Mouse (Mus musculus): ENCODE data around the gene H2-Eb1.
"Not testable (repeated sequence)": the region's sequence is repeated elsewhere in the genome, so short reads cannot be mapped to it uniquely, and the experiment has no call there.

H2-Eb1 gene

DNA sequence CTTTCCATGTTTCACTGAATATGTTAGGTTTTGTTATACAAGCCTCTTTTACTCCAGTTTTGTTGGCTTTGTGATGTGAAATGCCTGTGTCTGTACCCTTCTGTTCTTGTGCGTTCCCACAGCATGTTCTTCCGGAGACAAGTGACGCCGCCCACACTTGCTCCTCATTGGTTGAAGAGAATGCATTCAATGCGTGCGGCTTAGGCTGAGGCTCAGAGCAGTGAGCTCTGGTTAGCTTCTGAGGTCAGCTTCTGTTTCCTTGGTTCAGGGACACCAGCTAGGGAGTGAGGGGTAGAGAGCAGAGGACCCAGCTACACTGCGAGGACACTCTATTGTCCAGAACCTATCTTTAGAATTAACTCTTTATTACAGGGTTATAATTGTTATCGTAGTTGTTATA lies 14.1 kb upstream of the H2-Eb1 start:
- peak; percentile 69 for DNase-seq (ENCODE audit: low read depth)

DNA sequence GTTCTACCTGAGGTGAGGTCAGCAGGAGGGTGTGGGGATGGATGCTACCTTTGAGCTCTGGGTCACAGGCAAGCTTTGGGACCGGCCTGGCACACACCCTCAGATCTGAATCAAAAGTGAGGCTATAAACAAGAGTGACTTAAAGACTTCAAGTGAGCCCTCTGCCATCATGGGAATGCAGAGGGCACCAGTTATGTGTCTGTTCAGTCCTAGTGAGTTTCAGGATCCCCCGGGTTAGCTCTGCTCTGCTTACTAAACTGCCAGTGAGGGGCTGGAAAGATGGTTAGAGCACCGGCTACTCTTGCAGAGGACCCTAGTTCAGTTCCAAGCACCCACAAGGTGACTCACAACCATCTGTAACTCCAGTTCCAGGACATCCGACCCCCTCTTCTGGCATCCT lies 13.1 kb upstream of the H2-Eb1 start:
- DNase-seq (ENCODE audit: low read depth), result no peak

DNA sequence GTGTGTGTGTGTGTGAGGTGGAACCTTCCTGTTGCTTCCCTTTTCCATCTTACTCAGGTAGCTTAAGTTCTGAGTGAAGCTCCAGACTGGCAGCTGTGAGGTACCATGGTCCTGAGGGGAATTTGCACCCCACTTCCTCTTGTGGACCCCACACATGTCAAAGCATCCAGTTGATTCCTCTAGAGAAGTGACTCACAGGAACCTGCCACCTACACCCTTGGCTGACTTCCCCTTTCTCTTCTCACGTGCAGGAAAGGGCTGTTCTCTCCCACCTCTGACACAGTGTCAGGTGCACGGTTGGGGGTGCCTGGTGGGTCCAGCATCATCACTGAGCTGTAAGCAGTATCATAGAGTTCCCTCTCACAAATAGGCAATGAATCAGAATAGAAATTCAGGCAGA lies 12.1 kb upstream of the H2-Eb1 start:
- no peak for DNase-seq (ENCODE audit: low read depth)

DNA sequence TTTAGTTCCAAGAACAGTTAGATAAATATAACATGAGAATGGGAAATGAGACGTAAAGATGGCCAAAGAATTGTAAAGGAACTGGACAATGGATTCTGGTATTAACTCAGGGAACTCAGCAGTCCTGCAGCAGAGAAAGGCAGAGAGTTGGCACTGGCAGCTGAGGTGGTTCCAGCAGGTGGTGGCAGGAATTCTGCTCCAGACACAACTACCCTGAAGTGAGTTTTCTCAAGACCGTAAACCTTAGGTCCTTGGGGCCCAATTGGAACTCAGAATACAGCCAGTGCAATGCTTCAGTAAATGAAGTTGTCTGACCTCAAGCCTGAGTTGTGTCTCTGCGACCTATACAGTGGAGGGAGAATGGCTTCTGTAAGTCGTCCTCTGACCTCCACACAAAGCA lies 11.4 kb upstream of the H2-Eb1 start:
- no peak for DNase-seq (ENCODE audit: low read depth)

DNA sequence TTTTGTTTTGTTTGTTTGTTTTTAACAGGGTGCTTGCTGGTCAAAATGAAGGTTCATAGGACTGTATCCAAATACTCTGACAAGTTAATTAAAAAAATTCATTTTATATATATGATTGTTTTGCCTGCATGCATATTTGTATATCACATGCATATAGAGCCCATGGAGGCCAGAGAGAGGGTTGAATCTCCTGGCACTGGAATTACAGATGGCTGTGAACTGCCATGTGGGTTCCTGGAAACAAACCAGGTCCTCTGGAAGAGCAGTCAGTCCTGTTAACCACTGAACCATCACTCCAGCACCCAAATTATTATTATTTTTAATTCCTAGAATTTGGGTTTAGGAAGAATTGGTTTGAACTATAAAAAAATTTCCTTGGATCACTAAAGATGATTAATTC lies 10.4 kb upstream of the H2-Eb1 start:
- no peak for DNase-seq (ENCODE audit: low read depth)

DNA sequence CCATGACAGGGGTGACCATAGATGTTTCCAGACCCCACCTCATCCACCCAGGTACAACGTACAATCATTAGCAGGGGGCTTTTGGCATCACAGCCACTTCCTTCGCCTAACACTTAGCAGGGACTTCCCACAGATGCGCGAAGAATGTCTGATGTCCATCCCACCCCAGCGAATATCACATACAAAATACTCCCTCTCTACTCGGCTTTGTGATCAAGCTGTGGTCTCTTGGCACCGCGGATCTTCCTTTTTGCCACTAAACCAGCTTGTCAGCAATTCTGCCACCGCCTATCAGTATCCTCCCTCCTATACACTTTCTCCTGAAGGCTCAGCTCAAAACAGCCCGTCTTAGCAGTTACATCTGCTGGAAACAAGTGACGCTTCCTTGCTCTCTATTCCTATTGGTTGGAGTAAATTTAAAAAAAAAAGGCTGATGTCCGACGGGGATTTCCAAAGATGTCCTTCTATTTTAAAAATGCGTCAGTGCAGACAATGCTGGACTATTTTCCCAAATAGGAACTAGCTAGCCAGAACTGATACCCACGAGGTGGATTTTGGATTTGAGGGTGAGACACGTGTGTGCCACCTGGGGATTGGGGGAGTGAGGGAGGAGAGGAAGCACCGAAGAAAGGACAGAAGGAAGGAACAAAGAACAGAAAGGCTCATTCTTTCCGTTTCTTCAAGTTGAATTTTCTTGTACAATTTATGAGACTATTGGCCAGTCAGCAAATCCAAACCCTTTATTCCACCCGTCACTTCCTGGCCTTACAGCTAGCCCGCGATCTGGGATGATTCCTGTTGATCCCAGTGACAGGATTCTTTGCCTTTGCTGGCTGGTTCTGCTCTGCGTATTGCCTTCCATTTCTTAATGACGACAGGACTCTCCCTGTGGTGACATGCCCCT lies 9.5 kb upstream of the H2-Eb1 start:
- peak; percentile 39 for DNase-seq (ENCODE audit: low read depth)

DNA sequence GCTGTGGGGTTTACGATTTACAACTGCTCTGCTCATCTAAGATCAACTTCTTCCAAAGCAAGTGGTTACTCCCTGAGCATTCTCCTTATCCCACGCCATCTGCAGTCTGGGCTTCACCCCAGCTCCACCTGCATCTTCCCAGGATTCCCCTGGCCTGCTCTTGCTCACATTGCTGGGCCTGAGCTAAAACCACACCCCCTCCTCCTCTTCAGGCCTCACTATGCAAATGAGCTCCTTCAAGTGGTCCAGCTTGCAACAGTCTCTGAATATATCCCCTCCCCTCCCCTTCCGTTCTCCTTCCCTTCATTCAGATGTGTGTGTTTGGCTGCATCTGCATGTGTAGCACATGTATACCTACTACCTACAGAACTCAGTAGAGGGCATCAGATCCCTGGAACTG lies 6.3 kb upstream of the H2-Eb1 start:
- no peak for DNase-seq (ENCODE audit: low read depth)

DNA sequence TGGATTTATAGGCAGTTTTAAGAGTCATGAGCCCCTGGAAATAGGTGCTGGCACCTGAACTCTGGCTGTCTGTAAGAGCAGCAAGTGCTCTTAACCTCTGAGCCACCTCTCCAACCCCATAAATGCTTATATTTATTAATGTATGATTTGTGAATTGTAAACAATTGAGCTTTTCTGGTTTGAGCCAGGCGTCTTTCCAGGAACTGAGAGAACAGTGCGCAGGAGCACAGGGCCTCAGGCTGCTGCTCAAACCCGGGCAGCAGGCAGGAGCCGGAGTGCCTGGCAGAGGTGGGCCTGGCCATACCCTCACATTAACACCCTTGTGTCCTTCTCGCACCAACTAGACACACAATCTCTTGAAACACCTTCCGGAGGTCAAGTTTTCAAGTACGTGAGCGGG lies 5.6 kb upstream of the H2-Eb1 start:
- no peak for DNase-seq (ENCODE audit: low read depth)

DNA sequence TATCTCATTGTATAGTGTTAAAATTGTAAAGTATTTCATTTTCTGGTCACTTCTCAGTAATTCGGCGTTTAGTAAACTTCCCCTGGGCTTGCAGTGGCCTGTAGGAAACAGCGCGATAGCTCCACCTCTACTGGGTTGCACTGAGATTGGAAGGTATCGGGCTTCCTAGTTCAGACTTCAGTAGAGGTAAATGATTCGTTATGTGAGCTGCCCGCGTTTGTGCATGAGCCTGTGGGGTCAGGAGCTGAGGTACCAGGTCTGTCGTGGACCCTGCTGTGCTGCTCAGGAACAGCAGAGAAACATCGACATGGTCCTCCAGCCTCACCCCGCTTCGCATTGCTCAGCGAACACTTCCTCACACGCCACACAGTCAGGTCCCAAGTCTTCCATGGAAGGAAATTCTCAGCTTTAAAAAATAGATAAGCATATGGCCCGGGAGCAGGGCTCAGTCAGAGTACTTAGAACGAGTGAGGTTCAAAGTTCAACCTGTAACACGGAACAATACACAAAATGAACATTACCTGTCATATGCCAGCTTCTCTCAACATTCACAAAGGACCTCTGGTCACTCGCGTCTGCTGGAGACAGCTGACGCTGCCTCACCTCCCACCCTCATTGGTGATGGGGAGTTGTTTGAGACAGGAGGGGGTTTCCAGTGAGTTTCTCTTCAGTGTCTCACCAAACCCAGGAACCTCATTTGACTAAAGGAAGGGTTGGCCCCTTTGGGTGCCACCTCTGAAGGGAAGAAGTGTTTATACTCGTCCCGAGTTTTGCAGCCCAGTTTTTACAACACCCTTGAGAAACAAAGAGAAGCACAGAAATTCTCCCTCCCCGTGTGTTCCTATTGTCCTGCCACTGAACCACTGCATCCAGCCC lies 4.7 kb upstream of the H2-Eb1 start:
- no peak for DNase-seq (ENCODE audit: low read depth)

DNA sequence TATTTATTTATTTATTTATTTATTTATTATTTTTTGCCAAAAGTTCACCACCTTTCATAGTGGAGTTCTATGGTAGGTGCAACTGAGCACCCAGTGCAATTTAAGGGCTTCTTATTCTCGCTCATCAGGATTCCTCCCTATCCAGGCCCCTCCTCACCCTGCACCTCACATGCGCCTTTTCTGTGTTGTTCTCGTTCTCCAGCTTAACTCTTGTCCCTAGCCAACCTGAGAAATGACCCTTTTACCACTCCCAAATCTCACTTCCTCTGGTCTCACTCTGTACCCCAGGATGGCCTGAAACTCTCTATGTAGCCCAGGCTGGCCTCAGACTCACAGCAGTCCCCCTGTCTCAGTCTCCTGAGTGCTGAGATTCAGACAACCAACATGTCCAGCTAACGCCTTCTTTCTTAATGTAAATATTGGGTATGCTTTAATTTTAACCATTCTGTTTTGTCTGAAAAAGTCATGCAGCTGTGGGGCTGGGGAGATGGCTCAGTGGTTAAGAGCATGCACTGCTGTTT lies 3.9 kb upstream of the H2-Eb1 start:
- DNase-seq (ENCODE audit: low read depth), result no peak

DNA sequence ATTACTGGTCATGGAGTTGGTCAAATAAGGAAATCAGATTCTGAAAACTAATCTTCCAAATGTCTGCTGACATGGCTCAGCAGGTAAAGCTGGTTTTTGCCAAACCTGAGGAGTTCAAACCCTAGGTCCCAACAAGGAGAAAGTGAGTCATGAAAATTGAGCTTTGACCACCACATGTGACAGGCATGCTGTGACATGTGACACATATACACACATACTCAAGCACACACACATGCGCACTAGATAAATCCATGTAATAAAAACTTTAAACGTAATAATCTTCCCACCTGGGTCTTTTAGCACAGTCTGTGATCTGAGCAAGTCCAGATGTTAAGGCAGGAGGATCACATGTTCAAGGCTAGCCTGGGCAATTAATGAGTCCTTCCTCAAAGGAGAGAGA lies 1.9 kb upstream of the H2-Eb1 start:
- no peak for DNase-seq (ENCODE audit: low read depth)

DNA sequence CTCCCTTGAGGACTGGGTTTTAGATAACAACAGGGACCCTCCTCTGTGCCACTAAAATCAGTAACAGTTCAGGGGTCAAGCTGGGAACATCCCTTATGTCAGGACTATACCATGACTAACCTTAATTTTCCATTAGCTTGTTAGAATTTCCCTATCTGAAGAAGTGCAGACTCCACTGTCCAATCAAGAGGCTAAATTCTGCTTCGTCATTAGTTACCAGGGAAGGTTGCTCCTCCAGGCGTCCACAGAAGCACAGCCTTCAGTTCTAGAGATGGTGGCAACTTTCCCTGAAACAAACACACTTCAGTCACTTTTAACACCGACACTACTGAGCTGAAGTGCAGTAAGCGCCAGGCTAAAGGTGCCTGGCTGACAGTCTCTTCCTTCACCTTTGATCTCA lies 916 bp upstream of the H2-Eb1 start:
- peak; percentile 59 for DNase-seq (ENCODE audit: low read depth)

DNA sequence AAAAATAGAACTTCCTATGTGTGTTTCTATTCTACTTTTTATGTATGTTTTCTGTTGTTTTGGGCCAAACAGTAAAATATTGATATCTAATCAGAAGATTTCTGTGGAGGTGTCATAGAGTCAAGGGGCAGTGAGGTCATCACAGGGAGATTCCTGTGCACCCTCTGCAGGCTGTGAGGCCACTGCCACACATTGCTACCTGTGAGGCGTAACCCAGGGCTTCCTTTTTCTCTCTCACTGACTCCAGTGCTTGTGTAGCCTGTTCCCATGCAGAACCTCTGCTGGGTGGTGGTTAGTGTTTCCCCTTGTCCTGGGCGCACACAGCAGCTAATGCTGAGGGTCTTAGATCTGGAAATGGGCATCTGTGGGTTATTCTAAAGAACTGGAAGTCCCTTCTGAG lies 740 bp downstream of the H2-Eb1 start:
- no peak for DNase-seq (ENCODE audit: low read depth)

DNA sequence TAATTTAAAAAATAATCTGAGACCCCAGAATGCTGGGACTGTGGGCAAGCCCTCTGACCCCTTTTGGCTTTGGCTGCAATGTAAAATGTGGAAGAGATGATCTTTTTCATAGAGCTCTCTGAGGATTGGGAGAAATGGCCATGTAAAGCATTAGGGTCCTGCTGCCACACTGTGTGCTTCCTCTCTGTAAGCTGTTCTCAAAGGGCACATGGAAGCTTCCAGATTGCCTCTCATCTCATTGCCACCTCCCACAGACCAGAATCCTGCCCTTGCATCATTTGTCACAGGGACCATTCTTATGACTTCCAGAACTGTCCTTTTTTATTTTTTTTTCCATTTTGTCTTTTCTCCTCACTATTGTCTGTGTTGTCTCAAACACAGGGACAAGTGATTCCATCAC lies 1.5 kb downstream of the H2-Eb1 start:
- no peak for DNase-seq (ENCODE audit: low read depth)

DNA sequence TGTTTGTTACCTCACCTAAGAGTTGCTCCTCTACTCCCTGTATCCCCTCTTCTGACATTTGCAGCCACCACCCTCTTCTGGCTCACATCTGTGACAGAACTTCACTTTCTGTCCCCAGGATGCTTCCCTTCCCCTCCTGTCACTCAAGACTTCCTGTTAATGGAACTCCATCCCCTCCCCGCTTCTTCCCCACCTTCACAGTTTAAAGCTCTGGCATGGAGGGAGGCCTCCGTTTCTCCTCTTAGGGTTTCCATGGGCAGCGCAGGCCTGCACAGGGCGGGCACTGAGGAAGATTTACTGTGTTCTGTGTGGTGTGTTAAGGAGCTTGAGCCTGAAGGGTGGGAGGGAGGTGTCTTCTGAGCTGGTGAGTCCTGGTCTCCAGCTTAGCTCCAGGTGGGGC lies 2.5 kb downstream of the H2-Eb1 start:
- DNase-seq (ENCODE audit: low read depth), result no peak

DNA sequence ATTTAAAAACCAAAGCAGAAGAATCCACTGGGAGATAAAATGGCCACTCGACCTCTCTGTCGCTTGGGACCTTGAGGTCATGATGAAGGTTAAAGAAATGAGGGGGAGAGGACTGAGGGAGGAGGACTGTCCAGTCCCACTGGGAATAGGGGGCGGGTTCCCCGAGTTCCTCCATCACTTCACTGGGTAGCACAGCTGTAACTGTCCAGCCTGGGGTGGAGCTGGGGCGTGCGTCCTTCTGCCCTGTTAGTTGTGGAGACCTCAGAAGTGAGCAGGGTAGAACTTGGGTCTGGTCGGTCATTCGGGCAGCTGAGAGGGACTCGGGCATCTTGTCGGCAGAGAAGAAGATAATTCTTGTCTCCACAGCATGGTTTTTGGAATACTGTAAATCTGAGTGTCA lies 3.6 kb downstream of the H2-Eb1 start:
- DNase-seq (ENCODE audit: low read depth), result no peak

DNA sequence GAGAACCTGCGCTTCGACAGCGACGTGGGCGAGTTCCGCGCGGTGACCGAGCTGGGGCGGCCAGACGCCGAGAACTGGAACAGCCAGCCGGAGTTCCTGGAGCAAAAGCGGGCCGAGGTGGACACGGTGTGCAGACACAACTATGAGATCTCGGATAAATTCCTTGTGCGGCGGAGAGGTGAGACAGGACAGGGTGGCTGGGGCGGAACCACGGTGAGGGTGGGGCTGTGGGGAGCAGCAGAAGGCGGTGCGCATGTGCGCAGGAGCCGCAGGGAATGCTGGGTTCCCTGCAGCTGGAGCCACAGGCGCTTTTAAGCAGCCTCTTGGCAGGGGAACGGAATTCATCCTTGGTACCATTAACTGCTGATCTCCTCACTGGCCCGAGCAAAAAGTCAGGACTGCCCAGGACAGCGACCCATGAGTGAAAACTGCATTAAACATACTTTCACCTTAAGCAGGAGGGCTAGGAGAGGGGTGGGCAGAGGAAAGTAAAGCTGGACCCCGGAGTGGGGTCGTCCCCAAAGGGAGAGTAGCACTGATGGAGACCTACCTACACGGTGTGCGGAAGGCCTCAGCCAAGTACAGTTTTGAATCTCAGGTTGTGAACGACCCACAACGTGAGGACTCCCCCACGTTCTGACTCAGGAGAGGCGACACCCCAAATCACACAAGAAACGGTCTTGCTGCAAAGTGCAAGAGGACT lies 4.2 kb downstream of the H2-Eb1 start:
- DNase-seq (ENCODE audit: low read depth), result peak; percentile 39

DNA sequence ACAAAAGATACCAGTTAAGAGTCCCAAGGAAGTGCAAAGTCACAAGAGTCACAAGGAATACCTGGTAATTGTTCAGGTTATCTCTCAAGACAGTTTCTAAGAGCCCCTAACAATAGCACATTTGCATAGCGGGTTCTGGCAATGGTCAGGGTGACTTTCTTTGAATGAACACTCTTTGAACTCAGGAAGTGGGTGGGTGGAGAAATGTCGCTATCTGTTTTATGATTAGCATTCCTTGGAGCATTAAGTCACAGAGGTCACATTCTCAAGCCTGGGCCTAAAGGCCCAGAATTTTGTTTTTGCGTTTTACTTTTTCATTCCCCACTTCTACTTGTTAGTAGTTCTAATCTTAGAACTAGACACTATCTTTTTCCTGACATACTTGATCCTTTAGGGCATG lies 4.9 kb downstream of the H2-Eb1 start:
- not testable (repeated sequence) for DNase-seq (ENCODE audit: low read depth)

DNA sequence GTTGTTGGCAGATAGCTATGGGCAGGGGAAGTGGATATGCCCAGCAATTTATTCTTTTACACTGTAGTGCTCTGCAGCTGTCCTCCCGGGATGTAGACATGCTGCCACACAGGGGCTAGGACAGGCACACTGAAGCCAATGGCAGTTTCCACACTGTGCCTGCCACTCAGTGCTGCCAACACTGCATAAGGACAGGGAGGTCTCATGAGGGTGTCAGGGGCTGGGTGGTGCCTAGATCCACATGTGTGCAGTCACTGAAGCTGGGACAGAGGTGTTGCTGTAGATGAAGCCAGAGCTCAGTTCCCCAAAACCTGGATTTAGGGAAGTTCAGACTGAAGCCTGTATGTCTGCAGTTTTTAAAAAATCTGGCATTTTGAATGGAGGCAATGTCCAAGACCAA lies 6.5 kb downstream of the H2-Eb1 start:
- DNase-seq (ENCODE audit: low read depth), result no peak

DNA sequence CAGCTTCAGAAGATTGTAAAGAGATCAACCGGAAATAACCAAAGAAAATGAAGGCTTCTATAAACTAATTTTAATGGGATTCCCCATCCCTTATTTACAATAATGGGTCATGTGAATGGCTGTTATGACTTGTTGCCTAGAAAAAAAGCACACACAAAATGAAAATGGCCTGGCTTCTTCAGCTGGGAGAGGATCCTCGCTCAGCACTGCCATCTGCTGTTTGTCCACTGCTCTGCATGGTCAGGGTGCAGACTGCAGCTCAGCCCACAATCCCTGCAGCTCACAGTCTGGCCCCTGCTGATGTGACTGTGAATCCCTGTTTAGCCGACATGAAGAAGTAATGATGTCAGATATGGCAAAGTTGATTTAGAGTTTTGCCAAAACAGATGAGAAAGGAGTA lies 7.7 kb downstream of the H2-Eb1 start:
- DNase-seq (ENCODE audit: low read depth), result no peak

DNA sequence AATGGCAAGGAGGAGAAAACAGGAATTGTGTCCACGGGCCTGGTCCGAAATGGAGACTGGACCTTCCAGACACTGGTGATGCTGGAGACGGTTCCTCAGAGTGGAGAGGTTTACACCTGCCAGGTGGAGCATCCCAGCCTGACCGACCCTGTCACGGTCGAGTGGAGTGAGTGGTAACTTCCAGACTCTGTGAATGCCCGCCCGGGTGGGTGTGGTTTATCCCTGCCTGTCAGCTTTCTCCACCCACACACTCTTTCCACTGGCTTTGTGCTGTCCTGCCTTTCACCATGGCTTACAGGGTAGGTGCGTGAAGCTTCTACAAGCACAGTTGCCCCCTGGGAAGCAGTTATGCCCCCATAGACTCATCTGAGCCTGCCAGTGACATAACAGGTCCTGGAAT lies 8.6 kb downstream of the H2-Eb1 start:
- DNase-seq (ENCODE audit: low read depth), result no peak

DNA sequence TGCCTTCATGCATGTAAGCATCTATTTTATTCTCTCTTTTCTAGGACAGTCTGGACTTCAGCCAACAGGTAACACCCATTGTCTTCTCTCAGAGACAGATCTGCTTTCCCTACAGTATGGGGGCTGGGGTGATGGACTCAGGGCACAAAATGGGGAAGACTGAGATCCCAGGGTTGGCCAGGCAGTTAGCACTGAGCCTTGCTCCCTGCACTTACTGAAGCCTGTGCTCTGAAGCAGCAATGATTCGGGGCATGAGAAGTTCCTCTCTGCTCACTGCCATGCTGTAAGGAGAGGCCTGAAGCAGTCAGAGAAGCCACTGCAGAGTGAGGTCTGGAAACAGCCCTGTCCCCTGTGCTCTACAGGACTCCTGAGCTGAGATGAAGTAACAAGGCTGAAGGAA lies 9.8 kb downstream of the H2-Eb1 start:
- DNase-seq (ENCODE audit: low read depth), result no peak
